Mouse (Mus musculus) bone marrow macrophage, adult 2 months (primary cell): Measurements from ENCODE around the gene Ccdc157. TPM values are rescaled to one million over a fixed set of nuclear protein-coding genes. Genes with fewer than 3 reads are reported as not detected.

Experiments
- H3K27ac ChIP-seq: 2 replicates; pipeline ENCODE4 v1.5.1; 2012; ENCODE audit warnings: low read depth, low read length; ENCODE audit not compliant: insufficient read depth
- H3K4me1 ChIP-seq: 2 replicates; pipeline ENCODE4 v1.6.1; 2012; ENCODE audit warnings: low read length; ENCODE audit not compliant: control insufficient read depth, insufficient read depth
- H3K4me3 ChIP-seq: 2 replicates; pipeline ENCODE4 v1.5.1; 2012; ENCODE audit warnings: mild to moderate bottlenecking, low read length, moderate library complexity; ENCODE audit not compliant: insufficient read depth
- CTCF ChIP-seq: IDR thresholded peaks from 2 replicates; pipeline ENCODE4 v1.5.1; 2012; ENCODE audit warnings: low read depth, mild to moderate bottlenecking, low read length, moderate library complexity
- POLR2A ChIP-seq: IDR thresholded peaks from 2 replicates; pipeline ENCODE4 v1.6.1; 2012; ENCODE audit warnings: mild to moderate bottlenecking, low read depth, low read length, borderline replicate concordance
- polyA plus RNA-seq: library from polyadenylated mRNA; stranded (reverse); fragments of >200 nt; gene quantifications from 2 replicates; pipeline ENCODE4 v1.2.4, GENCODE M21; 2012; ENCODE audit not compliant: missing spikeins, insufficient read depth, insufficient read length

The Ccdc157 gene
- polyA plus RNA-seq, 1 experiment = 2.3 TPM

GRCm38 (mm10) chr11:4184251-4184952, 24.3 kb upstream of the Ccdc157 start:
- Histone ChIP-seq H3K4me3 (no peak overlapping the region), H3K27ac (no peak overlapping the region), H3K4me1 (peaks cover 24% of the 10 kb centered on the region)
- no peak for TF ChIP-seq CTCF

- Histone ChIP-seq H3K4me1 (peaks cover 16% of the 10 kb centered on the region), H3K27ac (no peak overlapping the region), H3K4me3 (no peak overlapping the region)
- no peak for TF ChIP-seq POLR2A
- TF ChIP-seq CTCF = no peak
These were observed 23.4 kb upstream of the Ccdc157 start for GRCm38 (mm10) chr11:4183511-4183910.

- peaks cover 2% of the 10 kb centered on the region; the same call in 1 of the 2 replicates for H3K4me1 ChIP-seq
- TF ChIP-seq CTCF (no peak), POLR2A (no peak)
- H3K27ac ChIP-seq = no peak overlapping the region
- H3K4me3 ChIP-seq = no peak overlapping the region
These were observed 22.0 kb upstream of the Ccdc157 start for GRCm38 (mm10) chr11:4182061-4182460.

- TF ChIP-seq CTCF (no peak), POLR2A (no peak)
- Histone ChIP-seq H3K4me1 (no peaks in the 10 kb centered on the region), H3K27ac (no peak overlapping the region), H3K4me3 (no peak overlapping the region)
These were observed 17.6 kb upstream of the Ccdc157 start for GRCm38 (mm10) chr11:4177716-4178115.

GRCm38 (mm10) chr11:4174586-4174985, 14.5 kb upstream of the Ccdc157 start:
- TF ChIP-seq POLR2A (no peak), CTCF (no peak)
- H3K27ac ChIP-seq = no peak overlapping the region
- H3K4me1 ChIP-seq = no peaks in the 10 kb centered on the region
- H3K4me3 ChIP-seq = no peak overlapping the region

- no peak for TF ChIP-seq POLR2A
- no peak for TF ChIP-seq CTCF
- Histone ChIP-seq H3K4me3 (no peak overlapping the region), H3K4me1 (peaks cover 4% of the 10 kb centered on the region), H3K27ac (no peak overlapping the region)
These were observed 6.5 kb upstream of the Ccdc157 start for GRCm38 (mm10) chr11:4166467-4167090.

GRCm38 (mm10) chr11:4164701-4165100, 4.6 kb upstream of the Ccdc157 start:
- H3K4me3 ChIP-seq = no peak overlapping the region
- H3K4me1 ChIP-seq = peaks cover 9% of the 10 kb centered on the region
- no peak for TF ChIP-seq CTCF
- TF ChIP-seq POLR2A = no peak
- H3K27ac ChIP-seq = no peak overlapping the region

GRCm38 (mm10) chr11:4160758-4161480, 826 bp upstream of the Ccdc157 start:
- peak overlapping the region; percentile 79 for H3K4me3 ChIP-seq
- peaks cover 14% of the 10 kb centered on the region for H3K4me1 ChIP-seq
- H3K27ac ChIP-seq = peak overlapping the region; percentile 64
- TF ChIP-seq POLR2A (no peak), CTCF (no peak)

- no peak overlapping the region for H3K4me3 ChIP-seq
- no peak for TF ChIP-seq POLR2A
- no peak for TF ChIP-seq CTCF
- no peak overlapping the region for H3K27ac ChIP-seq
- peaks cover 14% of the 10 kb centered on the region for H3K4me1 ChIP-seq
These were observed 1.4 kb downstream of the Ccdc157 start for GRCm38 (mm10) chr11:4158676-4159075.

GRCm38 (mm10) chr11:4155641-4156040, 4.5 kb downstream of the Ccdc157 start:
- H3K4me1 ChIP-seq = peaks cover 6% of the 10 kb centered on the region
- H3K27ac ChIP-seq = no peak overlapping the region
- no peak overlapping the region for H3K4me3 ChIP-seq
- TF ChIP-seq POLR2A = no peak
- TF ChIP-seq CTCF = no peak
